In genomic region chr11:59135904-59136452, GRCm38 (mm10) we compare ENCODE assay signal across 8 mouse cellular contexts. TPM values are rescaled to one million over a fixed set of nuclear protein-coding genes. Genes with fewer than 3 reads are reported as not detected.
A peak's percentile ranks its signal among the peaks of the same experiment; 100 is the strongest.
DNase-seq lines count a peak whose midpoint lies in the region; ATAC-seq lines count a peak whose summit lies in the region.

Gene Obscn, minus strand, starts transcription at chr11:59136402.

- no peaks in the 10 kb centered on the region for H3K36me3 ChIP-seq in hindbrain, embryonic 16.5 days (ENCODE audit: control insufficient read depth, insufficient read depth, low read length)
- H3K36me3 ChIP-seq in stomach, embryonic 14.5 days (ENCODE audit: control insufficient read depth, insufficient read depth, low read length) = no peaks in the 10 kb centered on the region

- H3K9me3 ChIP-seq in hindbrain, embryonic 16.5 days (ENCODE audit: control insufficient read depth, low read length) = no peaks in the 10 kb centered on the region
- no peaks in the 10 kb centered on the region for H3K9me3 ChIP-seq in stomach, embryonic 14.5 days (ENCODE audit: control insufficient read depth, low read depth, low read length)

- peak within 1 kb of the TSS; percentile 42 for H3K4me3 ChIP-seq in hindbrain, embryonic 16.5 days (ENCODE audit: low read length)
- H3K4me3 ChIP-seq in stomach, embryonic 14.5 days (ENCODE audit: low read depth, low read length) = peak within 1 kb of the TSS; percentile 20

- H3K27ac ChIP-seq in hindbrain, embryonic 16.5 days (ENCODE audit: low read depth, low read length) = no peak within 1 kb of the TSS
- H3K27ac ChIP-seq in stomach, embryonic 14.5 days (ENCODE audit: low read length) = no peak within 1 kb of the TSS

- no peak for ATAC-seq in hindbrain, embryonic 16.5 days
- ATAC-seq in stomach, embryonic 14.5 days (ENCODE audit: insufficient number of reproducible peaks, insufficient read depth, low FRiP score, low read depth) = no peak

- H3K27me3 ChIP-seq in hindbrain, embryonic 16.5 days (replicated peaks; ENCODE audit: control insufficient read depth, insufficient read depth, low read length) = peaks cover 43% of the 10 kb centered on the region
- peaks cover 38% of the 10 kb centered on the region for H3K27me3 ChIP-seq in stomach, embryonic 14.5 days (ENCODE audit: control insufficient read depth, insufficient read depth, low read length)

- DNase-seq in right cerebral cortex, postnatal 25 days = peak; percentile 19
- no peak for DNase-seq in right cerebral cortex, postnatal 36 days (ENCODE audit: low spot score in 2 of 2)
- no peak for DNase-seq in gastrocnemius, postnatal 10 days
- DNase-seq in cerebellum, adult 11 months = no peak
- no peak for DNase-seq in layer of hippocampus, postnatal 14 days (ENCODE audit: low spot score in 2 of 2)
- no peak for DNase-seq in Muller cell, postnatal 12 days (ENCODE audit: inconsistent ontology term)

- peak within 1 kb of the TSS; percentile 65 for H3K4me2 ChIP-seq in hindbrain, embryonic 16.5 days (ENCODE audit: low read length)
- peak within 1 kb of the TSS; percentile 31 for H3K4me2 ChIP-seq in stomach, embryonic 14.5 days (replicated peaks; ENCODE audit: low read depth, low read length)

- 14% methylated on average over 44 of the region's 44 CpGs for WGBS in hindbrain, embryonic 16.5 days
- WGBS in stomach, embryonic 14.5 days = 16% methylated on average over 44 of the region's 44 CpGs

- H3K9ac ChIP-seq in hindbrain, embryonic 16.5 days (ENCODE audit: low read depth, low read length) = peak within 1 kb of the TSS; percentile 51
- H3K9ac ChIP-seq in stomach, embryonic 14.5 days (replicated peaks; ENCODE audit: low read depth, low read length) = no peak within 1 kb of the TSS

- peaks cover 7% of the 10 kb centered on the region; the same call in 1 of the 2 replicates for H3K4me1 ChIP-seq in hindbrain, embryonic 16.5 days (ENCODE audit: control insufficient read depth, insufficient read depth, low read depth, low read length)
- H3K4me1 ChIP-seq in stomach, embryonic 14.5 days (ENCODE audit: control insufficient read depth, insufficient read depth, low read length) = 0 out of 2 replicates have a peak, but pooled peaks cover 6% of the 10 kb centered on the region

RNA-seq across cellular contexts. Expression of gene Obscn, which starts in this region (rescaled TPM):
- 100 to 1,000 TPM; 664 to 666 TPM for total RNA-seq in gastrocnemius, postnatal 10 days (2021)
- 0.48 and 0.71 TPM in 2 replicates for polyA plus RNA-seq in hindbrain, embryonic 16.5 days (2015; fragmentation: Nextera tagmentation; extraction: Ambion mirVana)
- polyA plus RNA-seq in stomach, embryonic 14.5 days (2014; fragmentation: Nextera tagmentation; extraction: Ambion mirVana) = 0.69 and 0.75 TPM in 2 replicates
- total RNA-seq in layer of hippocampus, postnatal 14 days (2021) = 1 to 10 TPM; 2.2 to 2.4 TPM

Comparison
In these comparisons a context has a peak if more than half of its experiments do, and no peak if none do; other contexts are left out.
1. RNA of gene Obscn (total RNA-seq): 664 to 666 TPM in gastrocnemius, postnatal 10 days; 2.2 to 2.4 TPM in layer of hippocampus, postnatal 14 days; every median in the first group is over 100 times any median in the second.